Mouse (Mus musculus): Measurements from ENCODE around the gene Irgm1. TPM values are rescaled to one million over a fixed set of nuclear protein-coding genes. Genes with fewer than 3 reads are reported as not detected.
A peak's percentile ranks its signal among the peaks of the same experiment; 100 is the strongest.

Gene Irgm1
- total and polyA plus RNA-seq, 3 experiments: 25.7 to 58.1 (median 49.0) TPM

DNA sequence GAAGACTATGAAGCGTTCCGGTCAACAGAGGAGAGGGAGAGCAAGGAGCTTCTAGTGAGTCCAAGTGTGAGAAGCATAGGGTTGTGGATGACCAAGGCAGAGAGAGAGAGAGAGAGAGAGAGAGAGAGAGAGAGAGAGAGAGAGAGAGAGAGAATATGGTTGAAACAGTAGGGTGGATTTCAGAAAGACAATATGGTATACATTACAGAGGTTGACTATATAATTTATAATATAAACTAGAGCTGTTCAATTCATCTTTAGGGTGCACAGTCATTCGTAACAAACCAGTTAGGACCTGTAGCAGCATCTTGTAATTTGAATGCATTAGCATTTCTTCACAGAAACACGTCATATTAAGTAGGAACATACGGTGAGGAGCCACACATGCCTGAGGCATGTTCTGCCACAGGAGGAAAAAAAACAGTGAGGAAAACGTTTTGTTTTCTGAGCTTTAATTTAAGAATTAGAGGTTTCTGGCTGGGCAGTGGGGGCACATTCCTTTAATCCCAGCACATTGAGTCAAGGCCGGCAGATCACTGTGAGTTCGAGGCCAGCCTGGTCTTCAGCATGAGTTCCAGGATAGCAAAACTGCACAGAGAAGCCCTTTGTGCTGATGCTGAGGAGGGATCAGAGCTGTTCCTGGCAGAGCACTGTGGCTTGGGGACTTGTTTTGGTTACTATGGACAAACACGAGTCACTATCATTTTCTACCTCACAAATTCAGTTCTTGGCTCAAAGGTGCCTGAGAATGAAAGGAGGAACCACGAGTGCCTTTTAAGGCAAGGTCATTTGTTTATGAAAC, 32.4 kb downstream of the Irgm1 start:
- in situ Hi-C loops (cut with MboI; ENCODE audit: low pct_ligation_motif_present, low pct_unique_long_range_greater_than_20kb, low sequenced_read_pairs): no loop called here
- H3K27ac ChIP-seq (ENCODE audit: insufficient read depth, low read depth): peak overlapping the region; percentile 95
- peaks cover 8% of the 10 kb centered on the region for H3K27me3 ChIP-seq (replicated peaks)
- peak overlapping the region; percentile 87 for H3K9ac ChIP-seq (ENCODE audit: insufficient read depth, low read depth)
- peak; percentile 80 for TF ChIP-seq MYC (IDR thresholded peaks at IDR 0.05; ENCODE audit: low read depth, low read length)
- TF ChIP-seq MAX (IDR thresholded peaks at IDR 0.05; ENCODE audit: low read length): peak; percentile 64; the same call in 1 of the 2 replicates
- peak; percentile 68 for TF ChIP-seq EP300 (IDR thresholded peaks at IDR 0.05; ENCODE audit: low read length)
- TF ChIP-seq RAD21 (IDR thresholded peaks at IDR 0.05; ENCODE audit: low read depth, low read length): no peak
- no peak for TF ChIP-seq CTCF (conservative IDR thresholded peaks at IDR 0.05 in 1 of 2, IDR thresholded peaks at IDR 0.05 in 1 of 2; ENCODE audit: low read depth in 2 of 2, low read length in 2 of 2)
- peak; percentile 67 for TF ChIP-seq JUND (conservative IDR thresholded peaks at IDR 0.05; ENCODE audit: low read depth, low read length)
- peak; percentile 45; the same call in 1 of the 2 replicates for TF ChIP-seq SIN3A (IDR thresholded peaks at IDR 0.05; ENCODE audit: low read length)
- no peak for TF ChIP-seq SMC3 (IDR thresholded peaks at IDR 0.05; ENCODE audit: low read depth, low read length)
- peak; percentile 67; the same call in 1 of the 2 replicates for TF ChIP-seq MAZ (IDR thresholded peaks at IDR 0.05; ENCODE audit: low read depth, low read length)
- TF ChIP-seq ZMIZ1 (IDR thresholded peaks at IDR 0.05; ENCODE audit: low read depth, low read length): peak; percentile 16; the same call in 1 of the 2 replicates
- TF ChIP-seq ETS1 (conservative IDR thresholded peaks at IDR 0.05; ENCODE audit: low read depth, low read length): no peak; the same call in 1 of the 2 replicates
- TF ChIP-seq MXI1 (IDR thresholded peaks at IDR 0.05; ENCODE audit: low read depth, low read length): peak; percentile 83
- TF ChIP-seq RCOR1 (conservative IDR thresholded peaks at IDR 0.05; ENCODE audit: low read depth, low read length): no peak
- TF ChIP-seq IRF4 (IDR thresholded peaks at IDR 0.05; ENCODE audit: low read depth, low read length): peak; percentile 35; the same call in 1 of the 2 replicates
- peak; percentile 30; the same call in 1 of the 2 replicates for TF ChIP-seq MEF2A (IDR thresholded peaks at IDR 0.05; ENCODE audit: borderline replicate concordance, low read depth, low read length)
- peak; percentile 85 for TF ChIP-seq ZNF384 (IDR thresholded peaks at IDR 0.05; ENCODE audit: low read depth, low read length)
- no peak for TF ChIP-seq ZC3H11A (IDR thresholded peaks at IDR 0.05; ENCODE audit: low read depth, low read length)
- TF ChIP-seq CHD1 (IDR thresholded peaks at IDR 0.05; ENCODE audit: low read depth, low read length): peak; percentile 67; the same call in 1 of the 2 replicates
- TF ChIP-seq NELFE (IDR thresholded peaks at IDR 0.05; ENCODE audit: low read depth, low read length): peak; percentile 36; the same call in 1 of the 2 replicates
- no peak for TF ChIP-seq ZKSCAN1 (IDR thresholded peaks at IDR 0.05; ENCODE audit: borderline replicate concordance, low read depth, low read length)
- peak; percentile 58; the same call in 1 of the 2 replicates for TF ChIP-seq BHLHE40 (IDR thresholded peaks at IDR 0.05; ENCODE audit: low read depth, low read length)
- peak; percentile 20; the same call in 1 of the 2 replicates for TF ChIP-seq NRF1 (IDR thresholded peaks at IDR 0.05; ENCODE audit: low read depth, low read length)
- TF ChIP-seq CHD2 (IDR thresholded peaks at IDR 0.05; ENCODE audit: low read length): peak; percentile 69
- peak; percentile 63; the same call in 1 of the 2 replicates for TF ChIP-seq TCF12 (IDR thresholded peaks at IDR 0.05; ENCODE audit: low read depth, low read length)
- no peak for TF ChIP-seq USF1 (IDR thresholded peaks at IDR 0.05; ENCODE audit: low read depth, low read length)
- TF ChIP-seq JUN (IDR thresholded peaks at IDR 0.05; ENCODE audit: insufficient read depth, low read depth, low read length): peak; percentile 46; the same call in 1 of the 2 replicates
- peak; percentile 43; the same call in 1 of the 2 replicates for TF ChIP-seq POLR2A (IDR thresholded peaks at IDR 0.05; ENCODE audit: low read depth, low read length)
- TF ChIP-seq UBTF (IDR thresholded peaks at IDR 0.05; ENCODE audit: low read depth, low read length): no peak
- TF ChIP-seq TBP (conservative IDR thresholded peaks at IDR 0.05; ENCODE audit: low read depth, low read length): 0 out of 2 replicates have a peak, but pooled peaks have one; percentile 15
- no peak for TF ChIP-seq GABPA (IDR thresholded peaks at IDR 0.05; ENCODE audit: insufficient replicate concordance, low read depth, low read length)
- no peak for TF ChIP-seq POLR2AphosphoS2 (IDR thresholded peaks at IDR 0.05; ENCODE audit: low read depth, low read length)
- peaks cover 33 to 85% of the 10 kb centered on the region in 2 experiments for H3K4me1 ChIP-seq (ENCODE audit: control insufficient read depth in 1 of 2, insufficient read depth in 2 of 2)
- dilution Hi-C loops (cut with MboI; ENCODE audit: extremely low pct_ligation_motif_present, extremely low pct_unique_long_range_greater_than_20kb, low sequenced_read_pairs): no loop called here
- peak overlapping the region; percentile 66 to 89 (median 74) for H3K4me3 ChIP-seq (replicated peaks in 1 of 3; ENCODE audit: low read depth in 2 of 3, low read length in 2 of 3, poor library complexity in 1 of 3)
- peak; percentile 54 for DNase-seq (ENCODE audit: extremely low read depth)
- no peaks in the 10 kb centered on the region for H3K79me2 ChIP-seq (replicated peaks; ENCODE audit: control insufficient read depth, extremely low read depth, insufficient read depth, poor library complexity, severe bottlenecking)
- H3K4me2 ChIP-seq (ENCODE audit: insufficient read depth, low read depth, poor library complexity, severe bottlenecking): peak overlapping the region; percentile 56
- H3K36me3 ChIP-seq (replicated peaks in 1 of 2; ENCODE audit: control insufficient read depth in 1 of 2, insufficient read depth in 1 of 2, low read length in 1 of 2): peaks cover 3% of the 10 kb centered on the region in 2 experiments
- H3K9me3 ChIP-seq (replicated peaks; ENCODE audit: low read length): no peaks in the 10 kb centered on the region

Data from CH12.LX (cell line).